Mouse (Mus musculus): ENCODE results near the gene Gan.
A peak's percentile ranks its signal among the peaks of the same experiment; 100 is the strongest.

The Gan gene

GRCm38 (mm10) chr8:117253390-117254269, 95.7 kb downstream of the Gan start:
- DNase-seq (ENCODE audit: low spot score in 2 of 2): peak in 1 of 2 experiments; percentile 52

- no peak for DNase-seq (ENCODE audit: low spot score in 2 of 2)
Measured at GRCm38 (mm10) chr8:117254496-117254895, 96.6 kb downstream of the Gan start.

- peak; percentile 95 to 98 for DNase-seq (ENCODE audit: low spot score in 2 of 2)
Measured at GRCm38 (mm10) chr8:117256292-117256938, 98.5 kb downstream of the Gan start.

GRCm38 (mm10) chr8:117257029-117257820, 99.3 kb downstream of the Gan start, which contains the start of gene Cmip:
Cmip (plus strand) TSS chr8:117257064.
- peak; percentile 58 to 84 for DNase-seq (ENCODE audit: low spot score in 2 of 2)

GRCm38 (mm10) chr8:117257821-117258575, 100.1 kb downstream of the Gan start:
- DNase-seq (ENCODE audit: low spot score in 2 of 2): peak; percentile 42 to 75

GRCm38 (mm10) chr8:117258576-117259040, 100.7 kb downstream of the Gan start:
- no peak for DNase-seq (ENCODE audit: low spot score in 2 of 2)

- no peak for DNase-seq (ENCODE audit: low spot score in 2 of 2)
Measured at GRCm38 (mm10) chr8:117259431-117260001, 101.6 kb downstream of the Gan start.

GRCm38 (mm10) chr8:117260234-117260929, 102.4 kb downstream of the Gan start:
- DNase-seq (ENCODE audit: low spot score in 2 of 2): no peak

GRCm38 (mm10) chr8:117260930-117261475, 103.1 kb downstream of the Gan start:
- DNase-seq (ENCODE audit: low spot score in 2 of 2): no peak

- DNase-seq (ENCODE audit: low spot score in 2 of 2): no peak
Measured at GRCm38 (mm10) chr8:117261702-117262101, 103.8 kb downstream of the Gan start.

- no peak for DNase-seq (ENCODE audit: low spot score in 2 of 2)
Measured at GRCm38 (mm10) chr8:117262685-117263084, 104.8 kb downstream of the Gan start.

GRCm38 (mm10) chr8:117263442-117263841, 105.5 kb downstream of the Gan start:
- no peak for DNase-seq (ENCODE audit: low spot score in 2 of 2)

GRCm38 (mm10) chr8:117265079-117265478, 107.1 kb downstream of the Gan start:
- no peak for DNase-seq (ENCODE audit: low spot score in 2 of 2)

Measured in spleen, postnatal 4 days (tissue).